ENCODE assay signal across 9 mouse cellular contexts in the genomic region with DNA sequence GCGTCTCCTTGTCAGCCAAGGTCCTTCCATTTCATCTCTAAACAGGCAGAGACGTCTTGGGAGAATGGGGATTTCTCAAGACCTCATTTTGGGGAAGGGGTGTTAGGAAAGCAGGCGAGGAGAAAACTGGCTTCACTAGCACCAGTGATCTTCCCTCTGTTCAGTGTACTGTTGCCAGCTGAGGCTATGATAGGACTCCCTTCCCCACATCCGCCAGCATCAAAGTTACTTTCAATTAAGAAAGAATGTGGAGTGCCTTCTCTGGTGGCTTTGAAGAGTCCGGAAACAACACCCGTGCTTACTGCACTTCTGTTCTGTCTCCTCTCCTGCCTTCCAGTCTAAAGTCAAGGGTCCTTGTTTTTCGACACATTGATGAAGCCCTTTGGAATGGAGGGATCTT. TPM values are rescaled to one million over a fixed set of nuclear protein-coding genes. Genes with fewer than 3 reads are reported as not detected.
DNase-seq lines count a peak whose midpoint lies in the region; ATAC-seq lines count a peak whose summit lies in the region.
"Had no signal": no experiment of that assay in that cellular context is flagged by ENCODE, and none has a peak within 500 bp of the region (broad histone marks: within the 10 kb centered on the region; RNA-seq: fewer than 3 reads in every experiment).

No protein-coding gene starts in this region.

- H3K4me3 ChIP-seq in heart, embryonic 15.5 days = peak overlapping the region; percentile 56
- H3K4me3 ChIP-seq in hindbrain, embryonic 10.5 days = peak overlapping the region; percentile 68
- peak overlapping the region; percentile 92 for H3K4me3 ChIP-seq in midbrain, embryonic 15.5 days

- peaks cover 16% of the 10 kb centered on the region for H3K4me1 ChIP-seq in heart, embryonic 15.5 days (replicated peaks)
- peaks cover 21% of the 10 kb centered on the region for H3K4me1 ChIP-seq in hindbrain, embryonic 10.5 days (replicated peaks)
- H3K4me1 ChIP-seq in midbrain, embryonic 15.5 days = peaks cover 8% of the 10 kb centered on the region

- no peaks in the 10 kb centered on the region for H3K36me3 ChIP-seq in heart, embryonic 15.5 days
- H3K36me3 ChIP-seq in hindbrain, embryonic 10.5 days = no peaks in the 10 kb centered on the region
- H3K36me3 ChIP-seq in midbrain, embryonic 15.5 days (replicated peaks) = no peaks in the 10 kb centered on the region

- peaks cover 57% of the 10 kb centered on the region for H3K27me3 ChIP-seq in heart, embryonic 15.5 days
- H3K27me3 ChIP-seq in hindbrain, embryonic 10.5 days (ENCODE audit: insufficient read depth, poor library complexity, severe bottlenecking) = peaks cover 54% of the 10 kb centered on the region
- H3K27me3 ChIP-seq in midbrain, embryonic 15.5 days (replicated peaks) = peaks cover 8% of the 10 kb centered on the region; the same call in 1 of the 2 replicates

- H3K9ac ChIP-seq in heart, embryonic 15.5 days = no peak overlapping the region
- peak overlapping the region; percentile 85 for H3K9ac ChIP-seq in midbrain, embryonic 15.5 days

- WGBS in heart, embryonic 15.5 days = 5% methylated on average over 7 of the region's 7 CpGs
- 7% methylated on average over 7 of the region's 7 CpGs for WGBS in hindbrain, embryonic 10.5 days
- 4% methylated on average over 7 of the region's 7 CpGs for WGBS in midbrain, embryonic 15.5 days

- intact Hi-C loops in heart, postnatal 25 days (cut with DNase I) = no loop called here

- H3K4me2 ChIP-seq in heart, embryonic 15.5 days = peak overlapping the region; percentile 95
- H3K4me2 ChIP-seq in midbrain, embryonic 15.5 days = peak overlapping the region; percentile 97

- no peaks in the 10 kb centered on the region for H3K9me3 ChIP-seq in heart, embryonic 15.5 days (replicated peaks)
- no peaks in the 10 kb centered on the region for H3K9me3 ChIP-seq in hindbrain, embryonic 10.5 days
- H3K9me3 ChIP-seq in midbrain, embryonic 15.5 days = no peaks in the 10 kb centered on the region

- ATAC-seq in heart, embryonic 15.5 days (replicated peaks; ENCODE audit: insufficient number of reproducible peaks, insufficient read depth, low FRiP score, low read depth) = no peak
- peak; percentile 54 for ATAC-seq in activated CD4-positive, CD25-positive, alpha-beta regulatory T cell, adult 4 months
- ATAC-seq in midbrain, embryonic 15.5 days (replicated peaks) = no peak

- DNase-seq in heart, postnatal 25 days (ENCODE audit: low spot score) = no peak
- peak; percentile 5 for DNase-seq in hindbrain, embryonic 10.5 days (ENCODE audit: low spot score)
- no peak for DNase-seq in right cerebral cortex, adult 18-20 months
- no peak for DNase-seq in adrenal gland, adult 8-10 months
- no peak for DNase-seq in urinary bladder, postnatal 10 days (ENCODE audit: low spot score)

- no peak overlapping the region for H3K27ac ChIP-seq in heart, embryonic 15.5 days
- H3K27ac ChIP-seq in hindbrain, embryonic 10.5 days = no peak overlapping the region
- H3K27ac ChIP-seq in midbrain, embryonic 15.5 days = no peak overlapping the region

RNA-seq across cellular contexts. Expression of a gene that starts 1.4 kb away (rescaled TPM):
- polyA plus RNA-seq in heart, embryonic 15.5 days (2015; fragmentation: Nextera tagmentation; extraction: Ambion mirVana) = 0.05 and 0.13 TPM in 2 replicates
- total RNA-seq in heart, postnatal 25 days (2021) = not detected
- polyA plus RNA-seq in activated CD4-positive, CD25-positive, alpha-beta regulatory T cell, adult 4 months (2017; shearing (Covaris generic)) = under 1 TPM in 1 of 2 experiments, not detected in 1; 0.16 TPM
- polyA plus RNA-seq in hindbrain, embryonic 10.5 days (2016; fragmentation: Nextera tagmentation; extraction: Ambion mirVana) = 0.35 and 0.36 TPM in 2 replicates
- 20.8 and 21.0 TPM in 2 replicates for polyA plus RNA-seq in midbrain, embryonic 15.5 days (2015; fragmentation: Nextera tagmentation; extraction: Ambion mirVana)
- 1 to 10 TPM; 1.7 to 3.7 (median 2.0) TPM for total RNA-seq in adrenal gland, adult 8-10 months (2022)
- total RNA-seq: hematopoietic stem cell, adult 5-6 weeks had no signal

Comparison
In these comparisons a context has a peak if more than half of its experiments do, and no peak if none do; other contexts are left out.
1. RNA of a gene that starts 1.4 kb away (polyA plus RNA-seq): 20.8 to 21.0 TPM in midbrain, embryonic 15.5 days; 0.35 to 0.36 TPM in hindbrain, embryonic 10.5 days, 0.16 TPM in activated CD4-positive, CD25-positive, alpha-beta regulatory T cell, adult 4 months and 0.05 to 0.13 TPM in heart, embryonic 15.5 days; every median in the first group is over 10 times any median in the second.
2. Peak in every context shown above with its lines, with median percentiles within 50 percentile points of each other: H3K4me3 ChIP-seq.